In the genomic region with DNA sequence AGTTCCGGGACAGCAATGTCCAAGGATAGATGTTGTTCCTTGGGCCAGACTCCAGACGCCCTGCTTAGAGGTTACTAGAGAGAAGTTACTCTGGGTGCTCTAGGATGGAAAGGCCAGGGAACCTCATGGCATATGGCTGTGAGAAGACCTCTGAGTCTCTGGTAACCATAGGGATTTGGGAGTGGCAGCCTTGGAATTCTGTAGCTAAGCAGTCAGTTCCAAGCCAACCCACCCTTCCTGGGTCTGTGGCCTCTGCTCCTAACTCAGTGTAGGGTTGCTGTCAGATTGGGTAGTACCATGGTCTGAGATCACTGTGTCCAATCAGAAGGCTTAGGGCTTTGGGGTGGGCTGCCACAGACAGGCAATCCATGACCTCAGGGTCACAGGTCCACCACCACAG, we compare ENCODE assay signal across 24 mouse cellular contexts.
DNase-seq lines count a peak whose midpoint lies in the region; ATAC-seq and TF ChIP-seq lines count a peak whose summit lies in the region.
"Had no signal": no experiment of that assay in that cellular context is flagged by ENCODE, and none has a peak within 500 bp of the region (broad histone marks: within the 10 kb centered on the region; RNA-seq: fewer than 3 reads in every experiment).

No protein-coding gene starts in this region.

- H3K4me1 ChIP-seq in testis, adult 2 months (ENCODE audit: control insufficient read depth, insufficient read depth, low read length), result no peaks in the 10 kb centered on the region; the same call in 1 of the 2 replicates
- peaks cover 50% of the 10 kb centered on the region for H3K4me1 ChIP-seq in limb, embryonic 14.5 days (ENCODE audit: control insufficient read depth, insufficient read depth, low read length)
- H3K4me1 ChIP-seq in intestine, embryonic 16.5 days (ENCODE audit: control insufficient read depth, insufficient read depth, low read length), result no peaks in the 10 kb centered on the region
- H3K4me1 ChIP-seq: forebrain, embryonic 13.5 days; hindbrain, embryonic 15.5 days; stomach, embryonic 15.5 days had no signal

- H3K4me2 ChIP-seq in limb, embryonic 14.5 days (replicated peaks; ENCODE audit: low read depth, low read length, severe bottlenecking), result peak overlapping the region; percentile 17; the same call in 1 of the 2 replicates
- H3K4me2 ChIP-seq in intestine, embryonic 16.5 days (ENCODE audit: low read depth, low read length), result no peak overlapping the region
- H3K4me2 ChIP-seq: forebrain, embryonic 13.5 days; heart, embryonic 15.5 days; hindbrain, embryonic 15.5 days; lung, embryonic 14.5 days; neural tube, embryonic 13.5 days; stomach, embryonic 15.5 days had no signal

- 87% methylated on average over 2 of the region's 2 CpGs for WGBS in limb, embryonic 14.5 days
- WGBS in intestine, embryonic 16.5 days, result 81% methylated on average over 2 of the region's 2 CpGs

- ATAC-seq in limb, embryonic 14.5 days (ENCODE audit: low FRiP score, low read depth), result no peak
- no peak for ATAC-seq in intestine, embryonic 16.5 days
- ATAC-seq: forebrain, embryonic 13.5 days; midbrain, embryonic 16.5 days had no signal

- H3K36me3 ChIP-seq in testis, adult 2 months (ENCODE audit: control insufficient read depth, insufficient read depth, low read length), result no peaks in the 10 kb centered on the region
- no peaks in the 10 kb centered on the region for H3K36me3 ChIP-seq in limb, embryonic 14.5 days (ENCODE audit: control insufficient read depth, insufficient read depth, low read length)
- H3K36me3 ChIP-seq in intestine, embryonic 16.5 days (ENCODE audit: control insufficient read depth, insufficient read depth, low read length), result no peaks in the 10 kb centered on the region
- H3K36me3 ChIP-seq: heart, embryonic 15.5 days; hindbrain, embryonic 15.5 days; neural tube, embryonic 13.5 days; stomach, embryonic 15.5 days had no signal

- no peaks in the 10 kb centered on the region for H3K27me3 ChIP-seq in testis, adult 2 months (ENCODE audit: control insufficient read depth, insufficient read depth, low read length)
- peaks cover 14% of the 10 kb centered on the region; the same call in 1 of the 2 replicates for H3K27me3 ChIP-seq in limb, embryonic 14.5 days (ENCODE audit: control insufficient read depth, insufficient read depth, low read length)
- H3K27me3 ChIP-seq in intestine, embryonic 16.5 days (replicated peaks; ENCODE audit: control insufficient read depth, insufficient read depth, low read length), result no peaks in the 10 kb centered on the region
- H3K27me3 ChIP-seq: hindbrain, embryonic 15.5 days; stomach, embryonic 15.5 days had no signal

- H3K9me3 ChIP-seq in limb, embryonic 14.5 days (ENCODE audit: control insufficient read depth, low read length), result no peaks in the 10 kb centered on the region
- no peaks in the 10 kb centered on the region for H3K9me3 ChIP-seq in intestine, embryonic 16.5 days (ENCODE audit: control insufficient read depth, low read length)
- H3K9me3 ChIP-seq: forebrain, embryonic 13.5 days; heart, embryonic 15.5 days; hindbrain, embryonic 15.5 days; neural tube, embryonic 13.5 days; stomach, embryonic 15.5 days had no signal

- peak overlapping the region; percentile 59 for H3K4me3 ChIP-seq in testis, adult 2 months (ENCODE audit: control insufficient read depth, low read depth, low read length)
- no peak overlapping the region for H3K4me3 ChIP-seq in limb, embryonic 14.5 days (replicated peaks; ENCODE audit: low read length)
- H3K4me3 ChIP-seq in intestine, embryonic 16.5 days (ENCODE audit: low read length), result no peak overlapping the region
- H3K4me3 ChIP-seq: erythroblast, embryonic 14.5 days; forebrain, embryonic 13.5 days; heart, embryonic 15.5 days; hindbrain, embryonic 15.5 days; layer of hippocampus, adult 2 months; myocyte; neural tube, embryonic 13.5 days; stomach, embryonic 15.5 days had no signal

- no peak overlapping the region for H3K27ac ChIP-seq in testis, adult 2 months (ENCODE audit: control insufficient read depth, insufficient read depth, low read depth, low read length)
- H3K27ac ChIP-seq in limb, embryonic 14.5 days (replicated peaks; ENCODE audit: low read depth, low read length), result no peak overlapping the region
- no peak overlapping the region for H3K27ac ChIP-seq in intestine, embryonic 16.5 days (ENCODE audit: low read length)
- H3K27ac ChIP-seq: forebrain, embryonic 13.5 days; heart, embryonic 15.5 days; hindbrain, embryonic 15.5 days; layer of hippocampus, adult 2 months; neural tube, embryonic 13.5 days; stomach, embryonic 15.5 days had no signal

- no peak for TF ChIP-seq CTCF in testis, adult 2 months (IDR thresholded peaks at IDR 0.05; ENCODE audit: control insufficient read depth, insufficient read depth, insufficient replicate concordance, low read depth, low read length)

- no peak overlapping the region for H3K9ac ChIP-seq in limb, embryonic 14.5 days (ENCODE audit: low read depth, low read length, severe bottlenecking)
- H3K9ac ChIP-seq in intestine, embryonic 16.5 days (ENCODE audit: low read depth, low read length), result no peak overlapping the region
- H3K9ac ChIP-seq: forebrain, embryonic 13.5 days; heart, embryonic 15.5 days; hindbrain, embryonic 15.5 days; lung, embryonic 14.5 days; neural tube, embryonic 13.5 days; stomach, embryonic 15.5 days had no signal

- peak; percentile 18 for DNase-seq in embryo, embryonic 10 days (ENCODE audit: low spot score)
- DNase-seq in embryo, embryonic 9.5 days (ENCODE audit: extremely low spot score), result no peak
- no peak for DNase-seq in testis, postnatal 10 days (ENCODE audit: low spot score)
- no peak for DNase-seq in limb, embryonic 14.5 days (ENCODE audit: low spot score)
- no peak for DNase-seq in layer of hippocampus, adult 9-10 months (ENCODE audit: low spot score)
- DNase-seq in left cerebral cortex, adult 8-10 months (ENCODE audit: low spot score in 2 of 2), result no peak
- DNase-seq: adrenal gland, postnatal 25 days; cerebellum, adult 8-10 months; heart, postnatal 36 days; kidney, adult 9 months; kidney, postnatal 14 days; lung, embryonic 14.5 days; lung, postnatal 36 days had no signal

- no peak for TF ChIP-seq POLR2A in testis, adult 2 months (IDR thresholded peaks at IDR 0.05; ENCODE audit: control insufficient read depth, low read depth, low read length)
- no peak for TF ChIP-seq POLR2A in limb, embryonic 14.5 days (IDR thresholded peaks at IDR 0.05; ENCODE audit: borderline replicate concordance, extremely low read depth, insufficient read depth, insufficient read length)
